9 mouse cellular contexts compared by ENCODE assay signal in the genomic region with DNA sequence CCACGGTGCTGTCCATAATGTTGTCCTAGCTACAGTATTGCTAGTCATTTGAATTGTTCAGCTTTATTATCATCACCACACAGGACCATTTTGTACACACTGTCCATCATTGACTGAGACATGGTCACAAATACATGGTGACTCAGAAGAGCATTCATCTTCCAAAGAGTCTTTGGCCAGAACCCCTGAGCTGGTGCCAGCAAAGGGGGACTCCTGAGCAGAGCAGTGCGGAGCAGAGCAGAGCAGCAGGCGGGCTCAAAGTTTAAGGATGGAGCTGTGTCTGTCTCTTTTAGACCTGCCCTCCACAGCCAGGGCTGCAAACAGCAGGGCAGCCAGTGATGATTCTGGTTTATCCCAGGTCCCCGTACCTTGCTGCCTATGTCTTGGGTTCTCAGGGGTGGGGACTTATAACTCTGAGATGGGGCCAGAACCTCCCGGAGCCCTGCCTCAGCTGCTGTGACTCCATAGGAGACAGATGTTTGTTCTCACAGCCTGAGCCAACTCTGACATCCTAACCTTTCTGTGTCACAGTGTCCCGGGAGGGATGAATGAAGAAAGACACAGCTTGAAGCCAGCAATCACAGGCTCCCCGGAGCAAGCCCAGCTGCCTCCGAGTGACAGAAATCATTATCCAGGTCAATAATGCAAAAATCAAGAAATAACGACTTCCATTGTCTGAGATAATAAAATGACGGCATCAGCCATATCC. TPM values are rescaled to one million over a fixed set of nuclear protein-coding genes. Genes with fewer than 3 reads are reported as not detected.
DNase-seq lines count a peak whose midpoint lies in the region; ATAC-seq and TF ChIP-seq lines count a peak whose summit lies in the region.
"Had no signal": no experiment of that assay in that cellular context is flagged by ENCODE, and none has a peak within 500 bp of the region (broad histone marks: within the 10 kb centered on the region; RNA-seq: fewer than 3 reads in every experiment).

No protein-coding gene starts in this region.

- peaks cover 3% of the 10 kb centered on the region; the same call in 1 of the 2 replicates for H3K9me3 ChIP-seq in liver, postnatal 0 days (ENCODE audit: low read length)

- H3K27ac ChIP-seq in liver, postnatal 0 days (ENCODE audit: low read depth), result no peak overlapping the region

- H3K9ac ChIP-seq in liver, postnatal 0 days (replicated peaks), result no peak overlapping the region

- peak; percentile 44 to 52 for DNase-seq in cerebellum, postnatal 10 days
- DNase-seq in cerebellum, adult 8-10 months, result no peak
- DNase-seq in kidney, postnatal 10 days, result peak; percentile 67
- DNase-seq in kidney, adult 8-10 months, result no peak
- peak; percentile 58 to 65 for DNase-seq in kidney, postnatal 4 days
- DNase-seq in retina, postnatal 1 day, result peak; percentile 68
- no peak for DNase-seq in right cerebral cortex, postnatal 36 days (ENCODE audit: low spot score in 2 of 2)
- DNase-seq in liver, postnatal 0 days, result no peak

- H3K27me3 ChIP-seq in liver, postnatal 0 days (ENCODE audit: insufficient read depth, low read length), result no peaks in the 10 kb centered on the region

- no peak overlapping the region for H3K4me3 ChIP-seq in liver, postnatal 0 days (ENCODE audit: low read depth, low read length)

- no peak for ATAC-seq in liver, postnatal 0 days
- ATAC-seq: Patski had no signal

- no peak overlapping the region for H3K4me2 ChIP-seq in liver, postnatal 0 days (ENCODE audit: low read depth, low read length)

- no peaks in the 10 kb centered on the region for H3K36me3 ChIP-seq in liver, postnatal 0 days (replicated peaks; ENCODE audit: insufficient read depth, low read length)

- no peak for TF ChIP-seq EP300 in liver, postnatal 0 days (IDR thresholded peaks at IDR 0.05; ENCODE audit: low read depth)

- no peaks in the 10 kb centered on the region for H3K4me1 ChIP-seq in liver, postnatal 0 days (ENCODE audit: insufficient read depth)

- WGBS in liver, postnatal 0 days (ENCODE audit: insufficient replicate concordance), result 70% methylated on average over 10 of the region's 10 CpGs

- TF ChIP-seq CTCF in liver, postnatal 0 days (IDR thresholded peaks at IDR 0.05; ENCODE audit: low read depth), result no peak

RNA-seq across cellular contexts. Expression of a gene that starts 9.7 kb away (rescaled TPM):
- polyA plus RNA-seq in liver, postnatal 0 days (2015; fragmentation: Nextera tagmentation; extraction: Ambion mirVana), result 0.13 and 0.18 TPM in 2 replicates

Comparison
In these comparisons a context has a peak if more than half of its experiments do, and no peak if none do; other contexts are left out.
1. DNase-seq: peak in cerebellum, postnatal 10 days (2 of 2), kidney, postnatal 10 days (single experiment), kidney, postnatal 4 days (2 of 2) and retina, postnatal 1 day (single experiment); none in cerebellum, adult 8-10 months (single experiment), kidney, adult 8-10 months (0 of 2), right cerebral cortex, postnatal 36 days (0 of 2) and liver, postnatal 0 days (single experiment).